Mouse (Mus musculus) lung, embryonic 14.5 days (tissue): Measurements from ENCODE around the gene Mlec. TPM values are rescaled to one million over a fixed set of nuclear protein-coding genes. Genes with fewer than 3 reads are reported as not detected.

Experiments used
- ATAC-seq: fragments of 200-750 bp; cut with Nextera tagmentation; 2 replicates; pipeline ENCODE4 v1.8.0; 2017; ENCODE audit warnings: mild to moderate bottlenecking, moderate TSS enrichment, moderate library complexity; ENCODE audit not compliant: insufficient read depth
- DNase-seq: peaks from one replicate; pipeline ENCODE4 v3.0.0-alpha.2; 2015
- H3K27ac ChIP-seq: fragments of 300-500 bp; sonication (generic); 2 replicates; pipeline ENCODE4 v1.5.1; 2014; ENCODE audit warnings: low read depth, mild to moderate bottlenecking, moderate library complexity
- H3K27me3 ChIP-seq: fragments of 300-500 bp; sonication (generic); 2 replicates; pipeline ENCODE4 v1.6.1; 2014; ENCODE audit warnings: low read length, control low read depth; ENCODE audit not compliant: insufficient read depth
- H3K36me3 ChIP-seq: fragments of 300-500 bp; sonication (generic); 2 replicates; pipeline ENCODE4 v1.6.1; 2014; ENCODE audit warnings: control low read depth; ENCODE audit not compliant: insufficient read depth
- H3K4me1 ChIP-seq: fragments of 300-500 bp; sonication (generic); 2 replicates; pipeline ENCODE4 v1.6.1; 2014; ENCODE audit warnings: antibody characterized with exemption, control low read depth; ENCODE audit not compliant: insufficient read depth
- H3K4me2 ChIP-seq: fragments of 300-500 bp; sonication (generic); 2 replicates; pipeline ENCODE4 v1.6.1; 2014; ENCODE audit warnings: mild to moderate bottlenecking
- H3K4me3 ChIP-seq: fragments of 300-500 bp; sonication (generic); 2 replicates; pipeline ENCODE4 v1.5.1; 2014; ENCODE audit warnings: low read depth, low read length
- H3K9ac ChIP-seq: fragments of 300-500 bp; sonication (generic); 2 replicates; pipeline ENCODE4 v1.6.1; 2014
- H3K9me3 ChIP-seq: fragments of 300-500 bp; sonication (generic); 2 replicates; pipeline ENCODE4 v1.6.1; 2016; ENCODE audit warnings: low read depth, low read length, control low read depth
- CTCF ChIP-seq: IDR thresholded peaks from 2 replicates; pipeline ENCODE4 v1.5.1; 2016; ENCODE audit warnings: antibody characterized with exemption, low read depth
- WGBS: fragments of 180-500 bp; shearing (Covaris S2); extraction: QIAGEN DNeasy Blood & Tissue Kit; methylation state at CpG from one replicate; pipeline ENCODE4 v1.1.7; 2014; 5-methylcytosine and 5-hydroxymethylcytosine counted together
- polyA plus RNA-seq: library from polyadenylated mRNA; unstranded; fragments of >200 nt; fragmentation: Nextera tagmentation; extraction: Ambion mirVana; gene quantifications from 2 replicates; pipeline ENCODE4 v1.2.1, GENCODE M21; 2014

Gene Mlec
- polyA plus RNA-seq, 1 experiment from 2014 or later, result 81.1 TPM

DNA sequence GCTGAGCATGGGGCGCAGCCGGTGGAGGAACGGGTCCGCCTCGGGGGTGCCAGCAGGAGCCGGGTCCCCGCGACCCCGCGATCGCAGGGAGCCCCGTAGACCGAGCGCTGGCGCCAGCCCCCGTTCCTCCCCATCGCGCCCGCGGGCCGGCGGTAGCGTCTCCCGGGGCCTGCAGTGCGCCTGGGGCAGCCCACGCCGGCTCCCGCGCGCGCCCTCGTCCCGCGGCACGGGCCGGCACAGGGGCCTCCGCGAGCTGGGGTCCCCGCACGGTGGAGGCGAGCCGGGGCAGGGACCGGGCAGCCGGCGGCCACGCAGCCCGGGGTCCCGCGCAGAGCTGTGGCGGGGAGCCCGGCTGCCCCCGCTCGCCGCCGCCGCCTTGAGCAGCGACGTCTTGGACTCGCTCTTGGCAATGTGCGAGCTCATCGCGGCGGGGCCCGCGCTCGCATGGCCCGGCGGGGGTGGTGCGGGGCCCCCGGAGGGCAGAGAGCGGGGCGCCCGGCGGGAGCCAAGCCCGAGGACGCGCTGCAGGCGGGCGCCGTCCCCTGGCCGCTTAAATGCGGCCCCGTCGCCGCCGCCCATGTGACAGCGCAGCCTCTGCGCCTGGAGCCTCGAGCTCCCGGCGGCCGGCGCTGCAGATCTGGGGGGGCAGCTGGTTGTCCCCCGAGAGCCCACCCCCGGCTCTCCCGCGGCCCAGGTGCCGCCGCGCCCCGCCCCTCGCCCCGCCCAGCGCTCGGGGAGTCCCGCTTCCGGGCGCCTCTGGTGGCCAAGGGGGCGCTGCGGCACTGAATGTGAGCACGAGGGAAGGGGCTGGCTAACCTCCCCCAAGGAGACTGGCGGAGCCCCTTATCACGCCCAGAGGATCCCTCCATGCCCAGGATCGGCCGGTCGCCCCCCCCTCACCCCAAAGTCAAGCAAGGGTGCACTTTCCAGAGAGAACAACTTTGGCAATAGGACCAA is 36.0 kb upstream of the Mlec start, which contains the start of gene Cabp1:
Cabp1 (minus strand) TSS at position 713 of the 957 bp plus-strand sequence.
- Histone ChIP-seq H3K4me2 (peak within 1 kb of the TSS; percentile 100), H3K36me3 (no peaks in the 10 kb centered on the region), H3K4me1 (no peaks in the 10 kb centered on the region), H3K9ac (peak within 1 kb of the TSS; percentile 52), H3K9me3 (no peaks in the 10 kb centered on the region), H3K27ac (no peak within 1 kb of the TSS), H3K27me3 (peaks cover 53% of the 10 kb centered on the region), H3K4me3 (peak within 1 kb of the TSS; percentile 60)
- ATAC-seq (peak; percentile 78), DNase-seq (peak; percentile 82)
- WGBS, result under 1% methylated on average over 106 of the region's 116 CpGs
- TF ChIP-seq CTCF, result peak; percentile 46

DNA sequence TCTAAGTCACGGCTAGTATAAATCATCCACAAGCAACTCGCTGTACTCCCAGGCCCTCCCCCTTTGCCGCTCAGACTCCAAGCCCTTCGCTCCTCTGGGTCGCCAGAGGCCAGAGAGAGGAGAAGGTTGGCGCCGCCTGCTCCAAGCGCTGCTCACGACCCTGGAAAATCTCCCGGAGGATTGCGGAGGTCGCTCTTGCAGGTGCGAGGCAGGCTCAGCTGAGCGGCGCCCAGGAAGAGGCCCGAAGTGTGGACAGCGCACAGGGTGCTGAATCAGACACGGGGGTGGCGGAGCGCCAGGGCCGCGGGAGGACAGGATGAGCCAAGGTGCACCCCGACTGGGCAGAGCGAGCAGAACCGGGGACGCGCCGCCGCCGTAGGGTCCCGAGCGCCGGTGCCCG is 35.2 kb upstream of the Mlec start:
- WGBS, result under 1% methylated on average over 34 of the region's 34 CpGs
- H3K4me1 ChIP-seq, result no peaks in the 10 kb centered on the region
- peak overlapping the region; percentile 60 for H3K4me3 ChIP-seq
- H3K27me3 ChIP-seq, result peaks cover 53% of the 10 kb centered on the region
- peak overlapping the region; percentile 52; the same call in 1 of the 2 replicates for H3K9ac ChIP-seq
- TF ChIP-seq CTCF, result no peak
- ATAC-seq, result peak; percentile 44; the same call in 1 of the 2 replicates
- H3K4me2 ChIP-seq, result peak overlapping the region; percentile 100
- DNase-seq, result peak; percentile 72
- H3K9me3 ChIP-seq, result no peaks in the 10 kb centered on the region
- H3K27ac ChIP-seq, result no peak overlapping the region
- no peaks in the 10 kb centered on the region for H3K36me3 ChIP-seq

DNA sequence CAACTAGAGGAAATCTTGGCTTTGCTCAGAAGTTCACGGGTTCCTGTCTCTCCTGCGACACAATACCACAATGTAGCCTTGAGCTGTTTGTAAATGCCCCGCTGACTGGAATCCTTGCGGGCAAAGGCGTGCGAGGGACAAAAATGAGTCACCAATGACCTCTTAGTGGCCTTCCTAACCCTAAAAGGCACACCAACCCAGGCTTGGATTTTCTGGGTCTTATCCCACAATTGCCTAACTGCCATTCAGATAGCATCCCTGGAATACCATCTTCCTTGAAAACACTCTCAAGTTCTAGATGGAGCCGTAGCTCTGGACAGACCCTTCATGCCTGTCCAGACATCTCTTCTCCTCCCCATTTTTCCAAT is 34.8 kb upstream of the Mlec start:
- Histone ChIP-seq H3K27ac (no peak overlapping the region), H3K27me3 (peaks cover 53% of the 10 kb centered on the region), H3K9me3 (no peaks in the 10 kb centered on the region), H3K4me2 (peak overlapping the region; percentile 100), H3K9ac (no peak overlapping the region), H3K4me3 (peak overlapping the region; percentile 60), H3K4me1 (no peaks in the 10 kb centered on the region), H3K36me3 (no peaks in the 10 kb centered on the region)
- WGBS, result 14% methylated on average over 7 of the region's 7 CpGs
- ATAC-seq (no peak), DNase-seq (no peak)
- TF ChIP-seq CTCF, result no peak

DNA sequence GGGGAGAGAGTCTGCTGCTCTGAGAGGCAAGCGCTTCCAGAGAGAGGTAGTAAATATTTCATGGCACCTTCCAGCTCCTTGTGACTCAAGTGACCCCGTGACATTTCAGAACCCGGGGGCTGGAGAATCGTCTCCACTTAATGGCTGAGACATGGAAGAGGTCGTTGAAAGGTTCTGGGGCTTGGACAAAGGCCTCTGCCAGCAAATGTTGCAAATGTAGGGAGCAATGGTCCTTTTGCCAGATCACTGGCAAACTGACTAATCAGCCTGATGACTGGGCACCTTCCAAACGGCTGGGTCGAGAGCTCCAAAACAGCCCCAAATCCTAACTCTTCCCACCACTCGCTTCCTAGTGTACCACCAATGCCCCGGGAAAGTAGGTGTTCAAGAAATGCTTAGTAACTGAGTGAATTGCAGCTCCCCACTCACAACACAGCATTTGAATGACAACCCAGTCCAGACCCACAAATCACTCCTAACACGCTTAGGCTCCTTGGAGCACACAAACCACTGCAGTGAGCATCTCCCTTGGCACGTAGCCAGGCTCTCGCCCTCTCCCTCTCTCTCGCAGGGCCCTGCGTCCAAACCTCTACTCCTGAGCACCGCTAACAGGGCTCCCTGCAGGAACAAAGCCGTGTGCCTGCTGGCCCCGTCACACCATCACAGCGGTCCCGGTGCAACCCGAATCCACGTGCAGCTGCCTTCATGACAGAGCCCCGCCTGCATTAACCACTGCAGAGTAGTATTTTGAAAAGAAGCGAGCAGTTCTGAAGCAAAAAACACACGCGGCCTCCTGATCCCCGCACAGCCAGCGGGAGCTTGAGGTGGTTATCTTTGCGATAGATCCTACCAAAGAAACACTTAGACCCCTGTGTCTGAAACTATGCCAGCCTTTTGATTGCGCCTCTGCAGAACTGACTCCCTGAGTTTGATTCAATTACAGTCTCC is 34.2 kb upstream of the Mlec start:
- H3K4me3 ChIP-seq, result no peak overlapping the region
- no peaks in the 10 kb centered on the region for H3K4me1 ChIP-seq
- no peak overlapping the region for H3K4me2 ChIP-seq
- DNase-seq (peak; percentile 65), ATAC-seq (no peak)
- 9% methylated on average over 29 of the region's 29 CpGs for WGBS
- H3K36me3 ChIP-seq, result no peaks in the 10 kb centered on the region
- no peak overlapping the region for H3K9ac ChIP-seq
- H3K9me3 ChIP-seq, result no peaks in the 10 kb centered on the region
- no peak overlapping the region for H3K27ac ChIP-seq
- TF ChIP-seq CTCF, result no peak
- H3K27me3 ChIP-seq, result peaks cover 53% of the 10 kb centered on the region

DNA sequence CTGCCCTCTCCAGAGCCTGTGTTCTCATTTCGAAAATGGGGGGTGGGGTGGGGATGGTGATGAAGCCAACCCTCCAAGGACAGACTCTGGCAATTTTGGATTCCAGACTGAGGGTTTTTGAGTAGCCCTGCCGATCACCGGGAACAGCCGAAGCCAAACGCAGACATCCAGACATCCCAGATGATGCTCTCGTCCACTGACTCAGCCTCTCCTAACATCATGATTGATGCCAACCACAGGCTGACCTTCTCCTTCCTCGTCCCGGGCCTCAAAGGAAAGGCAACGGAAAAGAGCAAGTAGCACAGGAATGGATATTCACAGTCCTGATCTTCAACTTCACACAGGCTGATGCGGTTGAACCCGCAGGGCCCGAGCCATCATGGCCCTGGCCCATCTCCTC is 32.1 kb upstream of the Mlec start:
- Histone ChIP-seq H3K4me2 (no peak overlapping the region), H3K4me3 (no peak overlapping the region), H3K9ac (no peak overlapping the region), H3K27me3 (peaks cover 51% of the 10 kb centered on the region), H3K9me3 (no peaks in the 10 kb centered on the region), H3K27ac (no peak overlapping the region), H3K36me3 (no peaks in the 10 kb centered on the region), H3K4me1 (peaks cover 3% of the 10 kb centered on the region; the same call in 1 of the 2 replicates)
- TF ChIP-seq CTCF, result no peak
- WGBS, result 71% methylated on average over 12 of the region's 12 CpGs
- no peak for ATAC-seq
- DNase-seq, result no peak

DNA sequence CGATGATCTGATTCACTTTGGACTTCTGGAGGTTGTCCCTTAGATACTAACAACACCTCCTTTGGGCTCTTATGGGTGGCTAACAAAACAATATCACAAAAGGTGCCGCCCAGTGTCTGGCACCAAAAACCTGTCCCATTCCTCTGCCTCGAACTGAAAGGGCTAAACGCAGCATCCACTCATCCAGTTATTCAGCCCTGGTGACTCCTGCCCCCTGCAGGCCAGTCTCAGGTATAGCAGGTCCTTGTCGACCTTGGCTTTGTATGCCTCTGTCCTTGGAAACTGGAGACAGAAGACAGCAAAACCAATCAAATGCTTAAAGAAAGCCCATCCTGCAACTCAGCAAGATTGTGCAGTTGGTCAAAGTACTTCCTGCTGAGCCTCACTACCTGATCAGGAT is 30.8 kb upstream of the Mlec start:
- no peak overlapping the region for H3K4me3 ChIP-seq
- H3K27ac ChIP-seq, result no peak overlapping the region
- peak; percentile 85 for TF ChIP-seq CTCF
- H3K27me3 ChIP-seq, result peaks cover 38% of the 10 kb centered on the region
- H3K4me1 ChIP-seq, result peaks cover 3% of the 10 kb centered on the region; the same call in 1 of the 2 replicates
- no peaks in the 10 kb centered on the region for H3K9me3 ChIP-seq
- peak; percentile 63 for DNase-seq
- H3K9ac ChIP-seq, result no peak overlapping the region
- ATAC-seq, result no peak
- no peak overlapping the region for H3K4me2 ChIP-seq
- H3K36me3 ChIP-seq, result no peaks in the 10 kb centered on the region
- 46% methylated on average over 5 of the region's 5 CpGs for WGBS
